Mouse (Mus musculus) liver, embryonic 15.5 days (tissue): ENCODE data around the gene Ppp1r1c. TPM values are rescaled to one million over a fixed set of nuclear protein-coding genes. Genes with fewer than 3 reads are reported as not detected.

Source experiments
- ATAC-seq: fragments of 200-750 bp; cut with Nextera tagmentation; 2 replicates; pipeline ENCODE4 v1.8.0; 2017; ENCODE audit warnings: moderate number of reproducible peaks, mild to moderate bottlenecking, moderate library complexity; ENCODE audit not compliant: insufficient read depth
- H3K27ac ChIP-seq: fragments of 300-500 bp; sonication (generic); replicated peaks from 2 replicates; pipeline ENCODE4 v1.5.1; 2015; ENCODE audit warnings: mild to moderate bottlenecking, inconsistent platforms
- H3K27me3 ChIP-seq: fragments of 300-500 bp; sonication (generic); 2 replicates; pipeline ENCODE4 v1.6.1; 2015; ENCODE audit warnings: mild to moderate bottlenecking, inconsistent platforms
- H3K36me3 ChIP-seq: fragments of 300-500 bp; sonication (generic); replicated peaks from 2 replicates; pipeline ENCODE4 v1.6.1; 2015; ENCODE audit warnings: moderate library complexity, mild to moderate bottlenecking, inconsistent platforms
- H3K4me1 ChIP-seq: fragments of 300-500 bp; sonication (generic); replicated peaks from 2 replicates; pipeline ENCODE4 v1.6.1; 2015; ENCODE audit warnings: inconsistent platforms
- H3K4me2 ChIP-seq: fragments of 300-500 bp; sonication (generic); 2 replicates; pipeline ENCODE4 v1.6.1; 2015; ENCODE audit warnings: moderate library complexity, mild to moderate bottlenecking, inconsistent platforms
- H3K4me3 ChIP-seq: fragments of 300-500 bp; sonication (generic); replicated peaks from 2 replicates; pipeline ENCODE4 v1.5.1; 2015; ENCODE audit warnings: mild to moderate bottlenecking, inconsistent platforms
- H3K9ac ChIP-seq: fragments of 300-500 bp; sonication (generic); 2 replicates; pipeline ENCODE4 v1.6.1; 2015; ENCODE audit warnings: moderate library complexity, mild to moderate bottlenecking, inconsistent platforms
- H3K9me3 ChIP-seq: fragments of 300-500 bp; sonication (generic); replicated peaks from 2 replicates; pipeline ENCODE4 v1.6.1; 2016; ENCODE audit warnings: inconsistent platforms
- WGBS: fragments of 180-500 bp; shearing (Covaris S2); methylation state at CpG from one replicate; pipeline ENCODE4 v1.1.7; 2015; ENCODE audit warnings: mixed read lengths; ENCODE audit not compliant: insufficient replicate concordance; 5-methylcytosine and 5-hydroxymethylcytosine counted together
- polyA plus RNA-seq: library from polyadenylated mRNA; unstranded; fragments of >200 nt; fragmentation: Nextera tagmentation; extraction: Ambion mirVana; gene quantifications from 2 replicates; pipeline ENCODE4 v1.2.1, GENCODE M21; 2015

Gene Ppp1r1c
- polyA plus RNA-seq, 1 experiment from 2014 or later = not detected

- Histone ChIP-seq H3K27ac (no peak overlapping the region), H3K4me1 (peaks cover 10% of the 10 kb centered on the region)
Observed at GRCm38 (mm10) chr2:79751685-79752084, 44.1 kb downstream of the Ppp1r1c start.

GRCm38 (mm10) chr2:79760018-79760417, 52.4 kb downstream of the Ppp1r1c start:
- H3K27me3 ChIP-seq = no peaks in the 10 kb centered on the region
- H3K27ac ChIP-seq = no peak overlapping the region
- no peak for ATAC-seq
- 72% methylated on average over 4 of the region's 4 CpGs for WGBS
- H3K4me3 ChIP-seq = no peak overlapping the region
- peaks cover 13% of the 10 kb centered on the region; the same call in 1 of the 2 replicates for H3K4me1 ChIP-seq
- no peak overlapping the region for H3K9ac ChIP-seq
- H3K4me2 ChIP-seq = no peak overlapping the region
- no peaks in the 10 kb centered on the region for H3K9me3 ChIP-seq
- no peaks in the 10 kb centered on the region for H3K36me3 ChIP-seq

More at GRCm38 (mm10) chr2:79751685-79752084, 44.1 kb downstream of the Ppp1r1c start:
- Histone ChIP-seq H3K4me3 (no peak overlapping the region), H3K4me2 (no peak overlapping the region), H3K27me3 (no peaks in the 10 kb centered on the region), H3K9me3 (no peaks in the 10 kb centered on the region), H3K36me3 (no peaks in the 10 kb centered on the region), H3K9ac (no peak overlapping the region)
- peak; percentile 68 for ATAC-seq
- WGBS = 61% methylated on average over 3 of the region's 3 CpGs

GRCm38 (mm10) chr2:79762723-79763388, 55.3 kb downstream of the Ppp1r1c start:
- no peak overlapping the region for H3K4me3 ChIP-seq
- H3K27ac ChIP-seq = 0 out of 2 replicates have a peak overlapping the region, but pooled peaks have one; percentile 9
- peak; percentile 96 for ATAC-seq
- peaks cover 8% of the 10 kb centered on the region; the same call in 1 of the 2 replicates for H3K4me1 ChIP-seq
- H3K9ac ChIP-seq = no peak overlapping the region
- H3K36me3 ChIP-seq = no peaks in the 10 kb centered on the region
- no peaks in the 10 kb centered on the region for H3K27me3 ChIP-seq
- 31% methylated on average over 6 of the region's 6 CpGs for WGBS
- H3K9me3 ChIP-seq = no peaks in the 10 kb centered on the region
- H3K4me2 ChIP-seq = peak overlapping the region; percentile 25

- H3K4me2 ChIP-seq = no peak overlapping the region
Observed at GRCm38 (mm10) chr2:79765032-79765431, 57.5 kb downstream of the Ppp1r1c start.

GRCm38 (mm10) chr2:79765723-79766122, 58.1 kb downstream of the Ppp1r1c start:
- Histone ChIP-seq H3K9me3 (no peaks in the 10 kb centered on the region), H3K4me1 (peaks cover 8% of the 10 kb centered on the region; the same call in 1 of the 2 replicates), H3K27me3 (no peaks in the 10 kb centered on the region), H3K36me3 (no peaks in the 10 kb centered on the region), H3K27ac (no peak overlapping the region), H3K4me2 (no peak overlapping the region), H3K4me3 (no peak overlapping the region), H3K9ac (no peak overlapping the region)
- ATAC-seq = no peak
- 30% methylated on average over 7 of the region's 7 CpGs for WGBS

More at GRCm38 (mm10) chr2:79765032-79765431, 57.5 kb downstream of the Ppp1r1c start:
- Histone ChIP-seq H3K27me3 (no peaks in the 10 kb centered on the region), H3K4me3 (no peak overlapping the region), H3K36me3 (no peaks in the 10 kb centered on the region), H3K27ac (no peak overlapping the region), H3K9me3 (no peaks in the 10 kb centered on the region), H3K9ac (no peak overlapping the region), H3K4me1 (peaks cover 8% of the 10 kb centered on the region; the same call in 1 of the 2 replicates)
- no peak for ATAC-seq
- WGBS = 38% methylated on average over 3 of the region's 3 CpGs

- no peaks in the 10 kb centered on the region for H3K9me3 ChIP-seq
- no peak overlapping the region for H3K4me3 ChIP-seq
- no peak for ATAC-seq
Observed at GRCm38 (mm10) chr2:79768625-79769024, 61.0 kb downstream of the Ppp1r1c start.

GRCm38 (mm10) chr2:79770307-79770706, 62.7 kb downstream of the Ppp1r1c start:
- 61% methylated on average over 3 of the region's 3 CpGs for WGBS
- Histone ChIP-seq H3K4me3 (no peak overlapping the region), H3K9ac (no peak overlapping the region), H3K36me3 (no peaks in the 10 kb centered on the region), H3K4me1 (no peaks in the 10 kb centered on the region), H3K4me2 (no peak overlapping the region), H3K9me3 (no peaks in the 10 kb centered on the region), H3K27ac (no peak overlapping the region), H3K27me3 (no peaks in the 10 kb centered on the region)
- no peak for ATAC-seq

More at GRCm38 (mm10) chr2:79768625-79769024, 61.0 kb downstream of the Ppp1r1c start:
- no peaks in the 10 kb centered on the region for H3K27me3 ChIP-seq
- no peak overlapping the region for H3K9ac ChIP-seq
- H3K36me3 ChIP-seq = no peaks in the 10 kb centered on the region
- WGBS = 71% methylated on average over 2 of the region's 2 CpGs
- H3K27ac ChIP-seq = no peak overlapping the region
- H3K4me1 ChIP-seq = 0 out of 2 replicates have a peak, but pooled peaks cover 2% of the 10 kb centered on the region
- no peak overlapping the region for H3K4me2 ChIP-seq

- Histone ChIP-seq H3K27ac (no peak overlapping the region), H3K27me3 (no peaks in the 10 kb centered on the region), H3K9me3 (no peaks in the 10 kb centered on the region), H3K36me3 (no peaks in the 10 kb centered on the region), H3K4me2 (no peak overlapping the region), H3K4me3 (no peak overlapping the region), H3K4me1 (no peaks in the 10 kb centered on the region), H3K9ac (no peak overlapping the region)
- no peak for ATAC-seq
- 3% methylated on average over 5 of the region's 5 CpGs for WGBS
Observed at GRCm38 (mm10) chr2:79774372-79774771, 66.8 kb downstream of the Ppp1r1c start.

GRCm38 (mm10) chr2:79777801-79778200, 70.2 kb downstream of the Ppp1r1c start:
- 47% methylated on average over 2 of the region's 2 CpGs for WGBS
- Histone ChIP-seq H3K4me1 (no peaks in the 10 kb centered on the region), H3K9ac (no peak overlapping the region), H3K27ac (no peak overlapping the region), H3K36me3 (no peaks in the 10 kb centered on the region), H3K27me3 (no peaks in the 10 kb centered on the region), H3K9me3 (no peaks in the 10 kb centered on the region), H3K4me2 (no peak overlapping the region), H3K4me3 (no peak overlapping the region)
- ATAC-seq = no peak

GRCm38 (mm10) chr2:79780772-79781171, 73.2 kb downstream of the Ppp1r1c start:
- Histone ChIP-seq H3K9ac (no peak overlapping the region), H3K4me1 (no peaks in the 10 kb centered on the region), H3K36me3 (no peaks in the 10 kb centered on the region), H3K4me2 (no peak overlapping the region), H3K27me3 (no peaks in the 10 kb centered on the region), H3K4me3 (no peak overlapping the region), H3K27ac (no peak overlapping the region), H3K9me3 (no peaks in the 10 kb centered on the region)
- 64% methylated on average over 7 of the region's 7 CpGs for WGBS
- no peak for ATAC-seq

- 55% methylated on average over 8 of the region's 8 CpGs for WGBS
Observed at GRCm38 (mm10) chr2:79785541-79786134, 78.1 kb downstream of the Ppp1r1c start.

More at GRCm38 (mm10) chr2:79785541-79786134, 78.1 kb downstream of the Ppp1r1c start:
- Histone ChIP-seq H3K4me2 (no peak overlapping the region), H3K9ac (no peak overlapping the region), H3K9me3 (no peaks in the 10 kb centered on the region), H3K36me3 (no peaks in the 10 kb centered on the region), H3K4me3 (no peak overlapping the region), H3K27ac (no peak overlapping the region), H3K4me1 (no peaks in the 10 kb centered on the region), H3K27me3 (no peaks in the 10 kb centered on the region)
- ATAC-seq = no peak
